Mouse (Mus musculus) E14TG2a.4 (cell line): ENCODE measurements around the gene Triml2.

ENCODE experiments used
- H3K27me3 ChIP-seq: 2 replicates; pipeline ENCODE4 v1.6.1; 2014; ENCODE audit warnings: low read length, control low read depth; ENCODE audit not compliant: insufficient read depth
- H3K36me3 ChIP-seq: 2 replicates; pipeline ENCODE4 v1.6.1; 2014; ENCODE audit warnings: low read length, control low read depth; ENCODE audit not compliant: insufficient read depth
- H3K4me1 ChIP-seq: replicated peaks from 2 replicates; pipeline ENCODE4 v1.6.1; 2014; ENCODE audit warnings: low read depth, low read length, control low read depth
- H3K4me3 ChIP-seq: replicated peaks from 2 replicates; pipeline ENCODE4 v1.5.1; 2014; ENCODE audit warnings: mild to moderate bottlenecking, low read length
- H3K9me3 ChIP-seq: 2 replicates; pipeline ENCODE4 v1.6.1; 2014; ENCODE audit warnings: low read length, control low read depth
- CTCF ChIP-seq: conservative IDR thresholded peaks from 2 replicates; pipeline ENCODE4 v1.5.1; 2014; ENCODE audit warnings: low read length
- NANOG ChIP-seq: IDR thresholded peaks from 2 replicates; pipeline ENCODE4 v1.6.1; 2014; ENCODE audit warnings: borderline replicate concordance, low read length, mixed read lengths
- POU5F1 ChIP-seq: IDR thresholded peaks from 2 replicates; pipeline ENCODE4 v1.6.1; 2014; ENCODE audit warnings: low read length, borderline replicate concordance

Gene Triml2

DNA sequence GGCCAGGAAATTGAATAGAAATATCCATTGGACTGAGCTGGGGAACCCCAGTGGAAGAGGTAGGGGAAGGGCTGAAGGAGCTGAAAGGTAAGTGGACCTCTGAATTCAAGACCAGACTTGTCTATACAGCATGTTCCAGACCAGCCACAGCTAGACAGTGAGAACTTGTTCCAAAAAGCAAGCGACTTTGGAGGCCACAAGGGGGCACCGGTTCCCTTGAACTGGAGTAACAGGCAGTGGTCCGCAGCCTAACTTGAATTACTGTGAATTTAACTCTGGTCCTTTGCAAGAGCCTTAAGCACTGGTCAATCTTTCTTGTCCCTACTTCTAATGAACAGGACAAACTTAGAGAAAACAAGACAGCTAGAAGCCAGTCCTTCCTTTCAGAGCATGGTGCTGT is 2.1 kb upstream of the Triml2 start:
- Histone ChIP-seq H3K36me3 (peaks cover 54% of the 10 kb centered on the region), H3K4me1 (peaks cover 57% of the 10 kb centered on the region), H3K4me3 (peak overlapping the region; percentile 87), H3K27me3 (no peaks in the 10 kb centered on the region), H3K9me3 (no peaks in the 10 kb centered on the region)
- TF ChIP-seq NANOG = no peak
- no peak for TF ChIP-seq POU5F1
- no peak for TF ChIP-seq CTCF

- TF ChIP-seq NANOG (no peak), POU5F1 (no peak), CTCF (no peak)
- H3K36me3 ChIP-seq = peaks cover 57% of the 10 kb centered on the region
- H3K27me3 ChIP-seq = no peaks in the 10 kb centered on the region
- peak overlapping the region; percentile 87 for H3K4me3 ChIP-seq
- peaks cover 61% of the 10 kb centered on the region for H3K4me1 ChIP-seq
- no peaks in the 10 kb centered on the region for H3K9me3 ChIP-seq
Observed at GRCm38 (mm10) chr8:43179189-43179588, 1.2 kb upstream of the Triml2 start.

- H3K9me3 ChIP-seq = no peaks in the 10 kb centered on the region
- peaks cover 59% of the 10 kb centered on the region for H3K4me1 ChIP-seq
- TF ChIP-seq CTCF = no peak
- no peak for TF ChIP-seq POU5F1
- TF ChIP-seq NANOG = no peak
- H3K4me3 ChIP-seq = peak overlapping the region; percentile 87
- peaks cover 59% of the 10 kb centered on the region for H3K36me3 ChIP-seq
- H3K27me3 ChIP-seq = no peaks in the 10 kb centered on the region
Observed at GRCm38 (mm10) chr8:43182281-43182680, 1.9 kb downstream of the Triml2 start.

DNA sequence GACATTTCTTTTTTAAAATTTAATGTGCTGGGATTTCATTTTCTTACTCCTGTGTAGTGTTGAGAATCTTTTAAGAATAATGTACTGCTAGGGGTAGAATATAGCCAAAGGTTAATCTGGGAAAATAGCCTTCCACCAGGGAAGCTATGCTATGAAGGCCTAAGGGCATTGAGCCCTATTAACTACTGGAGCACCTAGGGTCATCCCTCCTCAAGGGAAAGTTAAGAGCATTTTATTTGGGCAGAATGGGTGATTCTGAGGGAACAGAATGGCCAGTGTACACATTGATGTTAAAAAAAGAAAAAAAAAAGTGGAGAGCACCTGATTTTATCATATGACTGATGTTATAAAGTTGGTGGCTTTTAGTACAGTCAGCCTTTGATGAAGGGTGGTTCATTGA is 35.2 kb downstream of the Triml2 start:
- TF ChIP-seq POU5F1 (no peak), NANOG (no peak), CTCF (no peak)
- no peaks in the 10 kb centered on the region for H3K9me3 ChIP-seq
- H3K27me3 ChIP-seq = no peaks in the 10 kb centered on the region
- peaks cover 13% of the 10 kb centered on the region for H3K4me1 ChIP-seq
- H3K36me3 ChIP-seq = no peaks in the 10 kb centered on the region
- no peak overlapping the region for H3K4me3 ChIP-seq

DNA sequence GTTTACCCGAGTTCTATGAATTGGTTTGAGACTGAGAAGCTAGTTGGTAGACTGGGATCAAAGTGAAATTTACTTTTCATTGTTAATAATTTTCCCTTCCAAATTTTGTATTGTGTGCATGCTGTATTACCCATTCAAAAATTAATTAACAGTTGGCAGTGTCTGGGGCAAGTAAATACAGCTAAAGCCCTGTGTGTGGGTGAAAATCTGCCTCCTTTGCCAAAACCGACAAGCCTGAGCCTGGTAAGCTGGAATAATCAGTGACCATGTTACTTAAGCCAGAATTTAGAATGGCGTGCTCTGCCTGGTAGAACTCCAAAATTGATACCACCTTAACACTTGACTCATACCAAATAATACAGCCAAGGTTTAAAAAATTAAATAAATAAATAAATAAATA is 63.0 kb downstream of the Triml2 start:
- TF ChIP-seq POU5F1 = no peak
- TF ChIP-seq NANOG = no peak
- TF ChIP-seq CTCF = no peak
- H3K9me3 ChIP-seq = no peaks in the 10 kb centered on the region

More for the DNA sequence above, 63.0 kb downstream of the Triml2 start:
- no peaks in the 10 kb centered on the region for H3K4me1 ChIP-seq
- no peaks in the 10 kb centered on the region for H3K36me3 ChIP-seq
- no peaks in the 10 kb centered on the region for H3K27me3 ChIP-seq
- H3K4me3 ChIP-seq = no peak overlapping the region
